Mouse (Mus musculus): Measurements from ENCODE around the gene Teddm3.
"Not testable (repeated sequence)": the region's sequence is repeated elsewhere in the genome, so short reads cannot be mapped to it uniquely, and the experiment has no call there.

The Teddm3 gene

GRCm38 (mm10) chr16:21153900-21154299 lies at the start of gene Teddm3:
Gene Teddm3, minus strand, starts transcription at chr16:21154000.
- not testable (repeated sequence) for DNase-seq

GRCm38 (mm10) chr16:21202731-21203130 lies 48.9 kb upstream of the Teddm3 start:
- DNase-seq, result no peak

DNA sequence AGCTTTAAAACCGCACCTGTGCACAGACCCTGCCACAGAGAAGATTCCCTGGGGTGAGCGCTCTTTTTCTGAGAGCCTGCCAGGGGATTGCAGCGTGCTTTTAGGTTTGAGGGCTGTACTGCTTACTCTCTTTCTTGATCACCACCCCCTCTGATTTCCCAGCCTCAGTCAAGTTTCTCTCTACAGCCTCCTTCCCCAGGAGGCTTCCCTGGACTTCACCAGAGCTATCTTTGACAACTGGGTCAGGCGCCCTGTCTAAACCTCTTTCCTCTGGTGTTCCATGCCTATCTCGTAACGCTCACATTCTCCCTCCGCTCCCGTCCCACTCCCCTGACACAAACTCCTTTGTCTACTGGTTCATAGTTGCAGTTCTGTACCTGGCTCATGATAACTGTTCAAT lies 45.6 kb upstream of the Teddm3 start:
- DNase-seq, result no peak

DNA sequence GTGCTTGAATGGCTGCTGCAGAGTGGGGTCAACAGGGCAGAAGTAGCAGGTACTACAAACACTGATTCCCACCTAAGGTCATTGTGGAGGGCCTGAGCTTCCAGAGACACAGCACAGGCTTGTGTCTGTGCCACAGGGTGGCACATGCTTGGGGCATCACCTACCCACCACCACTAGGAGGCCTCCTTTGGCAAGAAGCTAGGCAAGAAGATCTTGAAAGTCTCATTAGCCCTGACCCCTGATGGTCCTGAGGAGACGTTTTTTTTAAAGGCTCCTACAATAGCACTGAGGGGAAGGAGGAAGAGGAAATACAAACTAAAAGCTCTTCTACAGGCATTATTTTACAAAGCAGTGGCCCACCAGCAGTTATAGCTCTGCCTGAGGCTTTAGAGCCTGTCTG lies 44.7 kb upstream of the Teddm3 start:
- peak; percentile 62 to 67 for DNase-seq

- no peak for DNase-seq
Observed at GRCm38 (mm10) chr16:21198006-21198405, 44.2 kb upstream of the Teddm3 start.

GRCm38 (mm10) chr16:21197542-21197941 lies 43.7 kb upstream of the Teddm3 start:
- DNase-seq, result no peak

DNA sequence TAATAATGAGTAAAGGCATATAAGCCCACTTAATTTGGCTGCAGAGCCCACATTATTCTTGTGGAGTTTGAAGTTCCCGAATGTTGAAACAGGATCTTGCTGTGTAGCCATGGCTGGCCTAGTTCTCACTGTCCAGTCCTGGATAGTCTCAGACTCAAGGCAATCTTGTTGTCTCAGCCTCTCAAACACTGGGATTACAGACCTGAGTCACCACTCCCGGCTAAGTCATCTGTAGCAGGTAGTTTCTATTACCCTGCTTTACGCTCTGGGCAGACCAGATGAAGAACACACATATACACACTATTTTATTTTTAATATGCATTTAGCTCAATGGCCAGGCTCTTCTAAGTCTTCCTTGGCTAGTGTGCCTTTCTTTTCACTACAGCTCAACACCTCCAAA lies 42.8 kb upstream of the Teddm3 start:
- no peak for DNase-seq

DNA sequence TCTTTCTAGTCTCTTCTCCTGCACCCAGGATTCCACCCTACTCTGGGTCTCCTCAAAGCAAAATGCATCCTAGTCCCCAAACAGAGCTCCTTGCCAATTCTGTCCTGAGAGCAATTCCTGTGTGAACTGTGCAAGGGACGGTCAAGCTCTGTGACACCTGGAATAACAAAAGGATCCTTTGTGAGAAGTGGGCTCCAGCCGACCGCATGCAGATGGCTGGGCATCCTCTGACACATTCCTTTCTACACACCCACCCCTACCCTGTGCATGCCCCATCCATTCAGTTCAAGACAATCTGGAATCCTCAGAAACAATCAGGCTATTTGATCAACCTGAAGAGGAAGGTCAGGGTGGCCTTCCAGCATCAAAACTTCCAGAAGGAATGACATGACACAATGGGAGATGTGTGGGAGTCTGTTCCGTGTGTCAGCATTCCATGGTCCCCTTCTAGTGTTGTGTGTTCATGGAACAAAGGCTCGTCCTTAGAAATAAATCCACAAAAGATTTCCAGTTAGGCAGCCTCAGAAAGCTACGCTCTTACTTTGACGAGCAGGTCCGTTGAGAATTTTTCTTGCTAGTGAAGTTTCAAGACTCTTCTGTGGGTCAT lies 41.6 kb upstream of the Teddm3 start:
- DNase-seq, result no peak

DNA sequence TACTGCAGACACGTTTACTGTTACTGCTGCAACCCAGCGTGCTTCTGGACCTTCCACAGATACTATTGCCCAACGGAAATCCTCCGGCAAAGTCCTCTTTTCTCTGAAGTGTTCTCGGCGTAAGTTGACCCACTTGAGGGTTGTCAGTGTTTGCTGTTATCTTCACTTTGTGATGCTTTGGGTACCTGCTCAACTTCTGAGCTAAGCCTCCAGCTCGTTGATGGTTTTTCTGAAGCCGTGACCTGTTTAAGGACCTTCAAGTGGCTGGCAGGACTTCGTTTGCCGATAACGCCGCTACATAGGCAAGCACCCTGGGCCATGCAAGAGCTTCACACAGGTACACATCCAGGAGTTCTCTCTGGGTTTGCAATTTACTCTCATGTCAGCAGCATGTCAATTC lies 40.4 kb upstream of the Teddm3 start:
- no peak for DNase-seq

DNA sequence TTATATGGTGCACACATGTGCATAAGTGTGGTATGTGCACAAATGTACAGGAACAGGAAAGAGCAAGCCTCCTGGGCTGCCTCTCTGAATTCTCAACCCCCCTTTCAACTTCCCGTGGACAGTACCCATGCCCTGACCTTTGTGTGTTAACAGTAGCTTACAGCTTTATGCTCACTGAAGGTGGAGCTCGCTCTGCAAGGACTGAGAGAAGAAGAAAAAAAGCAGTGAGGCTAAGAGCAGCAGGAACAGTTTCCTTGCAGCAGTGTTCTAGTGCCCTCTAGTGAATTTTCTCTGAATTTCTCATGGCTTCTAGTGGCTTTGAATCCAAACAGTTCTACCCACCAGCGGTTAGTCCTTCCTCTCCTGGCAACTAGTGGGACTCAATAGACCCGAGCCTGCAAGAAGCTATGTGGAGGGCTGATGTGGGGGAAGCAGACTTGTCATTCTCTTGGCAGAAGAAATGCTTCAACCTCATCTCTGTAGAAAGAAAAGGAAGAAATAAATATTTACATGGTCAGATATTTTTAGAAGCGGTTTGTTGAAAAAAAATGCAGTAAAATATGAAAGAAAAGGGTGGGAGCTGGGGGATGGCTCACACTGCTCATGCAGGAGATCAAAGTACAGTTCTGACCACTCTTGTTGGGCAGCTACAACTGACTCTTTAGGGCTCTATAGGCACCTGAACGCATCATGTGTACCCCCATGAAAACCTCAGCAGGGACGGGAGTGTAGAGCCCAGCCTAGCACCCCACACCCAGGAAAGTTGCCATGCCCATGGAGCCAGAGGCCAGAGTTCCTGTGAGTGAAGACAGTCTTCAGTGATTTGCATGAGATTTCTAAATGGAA lies 38.9 kb upstream of the Teddm3 start:
- peak; percentile 60 to 81 for DNase-seq

DNA sequence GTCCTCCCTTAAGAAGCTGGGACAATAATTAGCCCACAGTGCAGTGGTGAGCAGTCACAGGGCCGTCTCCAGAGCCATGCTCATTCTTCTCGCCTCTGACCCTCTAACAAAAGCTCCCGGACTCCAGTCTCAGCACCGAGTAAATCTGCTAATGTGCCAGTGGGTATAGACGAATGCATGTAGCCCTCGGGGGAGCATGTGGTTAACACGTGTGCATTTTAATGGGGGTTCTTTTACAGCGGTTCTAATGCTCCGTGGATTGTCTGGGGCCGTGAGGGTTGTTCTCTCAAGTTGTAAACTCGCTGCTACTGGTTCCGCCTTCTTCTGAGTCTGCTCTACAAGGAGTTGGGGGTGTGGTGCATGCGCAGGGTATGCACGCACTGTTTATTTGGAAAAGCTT lies 37.8 kb upstream of the Teddm3 start:
- no peak for DNase-seq

GRCm38 (mm10) chr16:21188345-21188744 lies 34.5 kb upstream of the Teddm3 start:
- DNase-seq, result no peak

GRCm38 (mm10) chr16:21187568-21187967 lies 33.8 kb upstream of the Teddm3 start:
- no peak for DNase-seq

DNA sequence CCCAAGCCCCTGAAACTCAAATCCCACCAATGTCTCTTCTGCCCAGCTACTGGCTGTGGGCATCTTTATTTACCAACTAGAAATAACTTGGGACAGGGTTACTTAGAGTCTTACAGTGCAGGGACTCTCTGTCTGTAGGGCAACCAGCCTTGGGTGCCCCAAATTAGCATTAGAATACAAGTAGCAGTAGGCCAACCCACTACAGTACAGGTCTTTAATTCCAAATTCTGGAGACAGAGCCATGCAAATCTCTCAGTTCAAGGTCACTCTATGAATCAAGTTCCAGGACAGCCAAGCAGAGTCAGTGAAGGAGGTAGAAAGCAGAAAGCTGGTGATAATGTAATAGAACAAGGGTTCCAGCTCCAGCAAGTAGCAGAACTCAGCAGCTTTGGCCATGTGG lies 30.9 kb upstream of the Teddm3 start:
- no peak for DNase-seq

DNA sequence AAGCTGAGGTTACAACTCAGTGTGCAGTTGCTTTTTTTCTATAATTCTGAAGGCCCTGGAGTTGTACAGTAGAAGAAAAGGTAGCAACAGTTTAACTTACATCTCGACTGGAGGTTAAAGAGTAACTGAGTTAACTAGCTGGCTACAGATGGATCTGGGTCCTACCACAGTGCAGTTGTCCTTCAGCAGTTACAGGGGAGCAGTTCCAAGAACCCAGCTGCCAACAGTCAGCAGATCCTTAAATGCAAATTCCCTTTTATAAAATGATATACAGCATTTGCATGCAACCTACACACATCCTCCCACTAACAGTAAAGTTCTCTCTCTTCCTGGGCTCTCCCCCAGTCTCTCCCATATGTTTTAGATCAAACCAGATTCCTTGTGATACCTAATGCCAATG lies 28.3 kb upstream of the Teddm3 start:
- no peak for DNase-seq

DNA sequence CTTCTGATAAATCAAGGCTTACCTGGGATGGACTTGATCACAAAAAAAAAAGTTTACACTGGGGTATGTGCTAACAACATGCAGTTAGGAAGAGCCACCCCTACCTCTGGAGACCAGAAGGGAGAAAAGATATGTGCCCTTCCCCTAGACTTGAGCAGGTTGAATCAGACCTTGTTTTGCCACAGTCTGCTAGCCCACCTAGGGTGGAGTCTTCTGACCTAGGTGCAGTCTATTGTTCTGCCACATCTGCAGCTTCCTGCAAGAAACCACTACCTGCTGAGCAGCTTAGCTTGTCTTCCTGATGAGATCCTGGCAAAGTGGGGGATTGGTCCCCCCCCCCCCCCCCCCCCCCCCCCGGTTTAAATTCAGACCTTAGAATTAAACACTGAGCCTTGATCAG lies 21.4 kb upstream of the Teddm3 start:
- no peak for DNase-seq

GRCm38 (mm10) chr16:21168730-21169129 lies 14.9 kb upstream of the Teddm3 start:
- DNase-seq, result no peak

GRCm38 (mm10) chr16:21165343-21166220 lies 11.8 kb upstream of the Teddm3 start:
- DNase-seq, result peak; percentile 12 to 32

- DNase-seq, result not testable (repeated sequence)
Observed at GRCm38 (mm10) chr16:21163423-21163822, 9.6 kb upstream of the Teddm3 start.

- not testable (repeated sequence) for DNase-seq
Observed at GRCm38 (mm10) chr16:21159226-21159625, 5.4 kb upstream of the Teddm3 start.

DNA sequence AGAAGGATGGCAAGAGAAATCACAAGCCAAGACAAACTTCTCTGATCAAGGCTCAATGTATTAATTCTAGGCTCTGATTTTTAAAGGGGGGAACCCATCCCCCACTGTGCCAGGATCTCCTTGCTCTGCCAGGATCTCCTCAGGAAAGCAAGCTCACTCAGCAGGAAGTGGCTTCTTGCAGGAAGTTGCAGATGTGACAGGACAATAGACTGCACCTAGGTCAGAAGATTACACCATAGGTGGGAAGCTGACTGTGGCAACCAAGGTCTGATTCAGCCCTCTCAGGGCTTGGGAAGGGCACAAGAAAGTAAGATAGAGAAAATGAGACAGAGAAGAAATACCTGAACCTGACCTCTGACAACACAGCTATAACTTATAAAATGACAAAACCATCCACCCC lies 2.5 kb upstream of the Teddm3 start:
- DNase-seq, result not testable (repeated sequence)

- no peak for DNase-seq
Observed at GRCm38 (mm10) chr16:21151564-21152361, 2.0 kb downstream of the Teddm3 start.

DNA sequence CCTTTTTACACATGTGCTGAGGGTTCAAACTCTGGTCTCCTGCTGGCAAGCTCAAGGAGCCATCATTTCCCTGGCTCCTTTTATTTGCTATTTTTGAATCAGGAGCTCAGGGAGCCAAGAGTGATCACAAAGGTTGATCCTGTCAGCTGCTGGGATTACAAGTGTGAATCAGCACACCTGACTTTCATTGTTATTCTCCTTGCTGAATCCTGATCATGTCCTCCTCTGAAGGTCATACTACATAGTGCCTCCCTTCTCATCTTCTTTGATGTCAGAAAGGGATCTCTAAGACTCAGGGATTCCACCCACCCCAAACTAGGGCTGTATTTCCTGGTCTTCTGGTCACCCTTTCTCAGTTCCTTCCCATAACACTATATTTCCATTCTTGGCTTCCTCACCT lies 3.9 kb downstream of the Teddm3 start:
- no peak for DNase-seq

Data from cerebellum, postnatal 10 days (tissue).